Mouse (Mus musculus) myocyte (in vitro differentiated cells): ENCODE measurements around the gene Mrc2.

ENCODE experiments used
- E2F4 ChIP-seq: IDR thresholded peaks from one replicate; pipeline ENCODE4 v1.6.1; 2011; ENCODE audit warnings: mild to moderate bottlenecking, control low read depth, moderate library complexity; ENCODE audit not compliant: insufficient read depth
- MAX ChIP-seq: IDR thresholded peaks from one replicate; pipeline ENCODE4 v1.6.1; 2011; ENCODE audit warnings: low read depth, mild to moderate bottlenecking, control low read depth
- POLR2A ChIP-seq: IDR thresholded peaks from one replicate; pipeline ENCODE4 v1.6.1; 2011; ENCODE audit warnings: low read depth, mild to moderate bottlenecking, control low read depth, moderate library complexity; ENCODE audit not compliant: insufficient read length
- POLR2AphosphoS2 ChIP-seq: IDR thresholded peaks from one replicate; pipeline ENCODE4 v1.6.1; 2011; ENCODE audit warnings: low read depth, control low read depth; ENCODE audit not compliant: insufficient read length

GRCm38 (mm10) chr11:105350643-105351042 is 58.2 kb downstream of the Mrc2 start:
- no peak for TF ChIP-seq POLR2A
- no peak for TF ChIP-seq POLR2AphosphoS2
- TF ChIP-seq E2F4, result no peak
- TF ChIP-seq MAX, result no peak
